Mouse (Mus musculus) thymus, adult 2 months (tissue): ENCODE data around the gene Arpc2.

Experiments
- CTCF ChIP-seq: fragments of 200-500 bp; IDR thresholded peaks from 2 replicates; pipeline ENCODE4 v1.5.1; 2012; ENCODE audit warnings: mild to moderate bottlenecking, control low read depth, low read length, moderate library complexity, borderline replicate concordance; ENCODE audit not compliant: control insufficient read depth, poor library complexity, insufficient read depth; ENCODE audit errors: extremely low read depth
- POLR2A ChIP-seq: fragments of 200-500 bp; IDR thresholded peaks from 2 replicates; pipeline ENCODE4 v1.6.1; 2012; ENCODE audit warnings: mild to moderate bottlenecking, low read length, control low read depth, moderate library complexity; ENCODE audit not compliant: control insufficient read depth, poor library complexity, insufficient read depth; ENCODE audit errors: extremely low read depth

GRCm38 (mm10) chr1:74227317-74227716 lies 8.6 kb upstream of the Arpc2 start:
- no peak for TF ChIP-seq CTCF
- TF ChIP-seq POLR2A = no peak
